Mouse (Mus musculus): ENCODE measurements around the gene Chd4. TPM values are rescaled to one million over a fixed set of nuclear protein-coding genes. Genes with fewer than 3 reads are reported as not detected.

The Chd4 gene
- polyA plus RNA-seq, 1 experiment: 99.7 TPM

- H3ac ChIP-seq (ENCODE audit: control insufficient read depth, insufficient read length, low read depth): no peak overlapping the region
- H3K36me3 ChIP-seq (ENCODE audit: control insufficient read depth, insufficient read depth): peaks cover 79% of the 10 kb centered on the region
- TF ChIP-seq USF1 (IDR thresholded peaks at IDR 0.05; ENCODE audit: low read depth) (no peak), FOSL1 (IDR thresholded peaks at IDR 0.05; ENCODE audit: insufficient read depth, low read length, poor library complexity, severe bottlenecking) (no peak), MAX (IDR thresholded peaks at IDR 0.05) (no peak), CTCF (IDR thresholded peaks at IDR 0.05; ENCODE audit: control insufficient read depth, insufficient read depth, insufficient read length) (no peak), MYOD1 (IDR thresholded peaks at IDR 0.05; ENCODE audit: control insufficient read depth, insufficient read length, low read depth) (no peak), MYOG (IDR thresholded peaks at IDR 0.05; ENCODE audit: control insufficient read depth, extremely low read depth, insufficient read length) (no peak), CEBPB (IDR thresholded peaks at IDR 0.05; ENCODE audit: low read depth) (no peak)
- peaks cover 74% of the 10 kb centered on the region for H3K79me2 ChIP-seq (ENCODE audit: control insufficient read depth, insufficient read depth)
- H3K27me3 ChIP-seq (ENCODE audit: control insufficient read depth, insufficient read depth, insufficient read length): no peaks in the 10 kb centered on the region
- H3K4me3 ChIP-seq (ENCODE audit: insufficient read depth, poor library complexity, severe bottlenecking): no peak overlapping the region
- peaks cover 40% of the 10 kb centered on the region for H3K79me3 ChIP-seq (ENCODE audit: low read depth)
Observed at GRCm38 (mm10) chr6:125137002-125137671, 41.4 kb downstream of the Chd4 start.

GRCm38 (mm10) chr6:125139747-125140146, 44.0 kb downstream of the Chd4 start:
- no peak overlapping the region for H3ac ChIP-seq (ENCODE audit: control insufficient read depth, insufficient read length, low read depth)
- no peak for TF ChIP-seq USF1 (IDR thresholded peaks at IDR 0.05; ENCODE audit: low read depth)
- TF ChIP-seq CTCF (IDR thresholded peaks at IDR 0.05; ENCODE audit: control insufficient read depth, insufficient read depth, insufficient read length): no peak
- no peak for TF ChIP-seq MAX (IDR thresholded peaks at IDR 0.05)
- TF ChIP-seq FOSL1 (IDR thresholded peaks at IDR 0.05; ENCODE audit: insufficient read depth, low read length, poor library complexity, severe bottlenecking): no peak
- TF ChIP-seq CEBPB (IDR thresholded peaks at IDR 0.05; ENCODE audit: low read depth): no peak
- no peak for TF ChIP-seq MYOD1 (IDR thresholded peaks at IDR 0.05; ENCODE audit: control insufficient read depth, insufficient read length, low read depth)
- no peak for TF ChIP-seq MYOG (IDR thresholded peaks at IDR 0.05; ENCODE audit: control insufficient read depth, extremely low read depth, insufficient read length)
- H3K4me3 ChIP-seq (ENCODE audit: insufficient read depth, poor library complexity, severe bottlenecking): no peak overlapping the region
- H3K79me2 ChIP-seq (ENCODE audit: control insufficient read depth, insufficient read depth): peaks cover 48% of the 10 kb centered on the region
- H3K36me3 ChIP-seq (ENCODE audit: control insufficient read depth, insufficient read depth): peaks cover 80% of the 10 kb centered on the region
- no peaks in the 10 kb centered on the region for H3K27me3 ChIP-seq (ENCODE audit: control insufficient read depth, insufficient read depth, insufficient read length)
- peaks cover 17% of the 10 kb centered on the region for H3K79me3 ChIP-seq (ENCODE audit: low read depth)

- Histone ChIP-seq H3K79me3 (ENCODE audit: low read depth) (peaks cover 8% of the 10 kb centered on the region), H3K4me3 (ENCODE audit: insufficient read depth, poor library complexity, severe bottlenecking) (no peak overlapping the region), H3K79me2 (ENCODE audit: control insufficient read depth, insufficient read depth) (peaks cover 43% of the 10 kb centered on the region), H3K36me3 (ENCODE audit: control insufficient read depth, insufficient read depth) (peaks cover 56% of the 10 kb centered on the region), H3K27me3 (ENCODE audit: control insufficient read depth, insufficient read depth, insufficient read length) (no peaks in the 10 kb centered on the region), H3ac (ENCODE audit: control insufficient read depth, insufficient read length, low read depth) (no peak overlapping the region)
- no peak for TF ChIP-seq CTCF (IDR thresholded peaks at IDR 0.05; ENCODE audit: control insufficient read depth, insufficient read depth, insufficient read length)
- no peak for TF ChIP-seq FOSL1 (IDR thresholded peaks at IDR 0.05; ENCODE audit: insufficient read depth, low read length, poor library complexity, severe bottlenecking)
- TF ChIP-seq MYOG (IDR thresholded peaks at IDR 0.05; ENCODE audit: control insufficient read depth, extremely low read depth, insufficient read length): no peak
- TF ChIP-seq USF1 (IDR thresholded peaks at IDR 0.05; ENCODE audit: low read depth): no peak
- TF ChIP-seq MYOD1 (IDR thresholded peaks at IDR 0.05; ENCODE audit: control insufficient read depth, insufficient read length, low read depth): no peak
- TF ChIP-seq CEBPB (IDR thresholded peaks at IDR 0.05; ENCODE audit: low read depth): no peak
- TF ChIP-seq MAX (IDR thresholded peaks at IDR 0.05): no peak
Observed at GRCm38 (mm10) chr6:125142436-125142835, 46.7 kb downstream of the Chd4 start.

- H3K79me3 ChIP-seq (ENCODE audit: low read depth): peaks cover 10% of the 10 kb centered on the region
Observed at GRCm38 (mm10) chr6:125143128-125143527, 47.3 kb downstream of the Chd4 start.

GRCm38 (mm10) chr6:125143904-125144303, 48.1 kb downstream of the Chd4 start:
- Histone ChIP-seq H3K79me3 (ENCODE audit: low read depth) (peaks cover 10% of the 10 kb centered on the region), H3ac (ENCODE audit: control insufficient read depth, insufficient read length, low read depth) (no peak overlapping the region), H3K79me2 (ENCODE audit: control insufficient read depth, insufficient read depth) (peaks cover 43% of the 10 kb centered on the region), H3K27me3 (ENCODE audit: control insufficient read depth, insufficient read depth, insufficient read length) (no peaks in the 10 kb centered on the region), H3K36me3 (ENCODE audit: control insufficient read depth, insufficient read depth) (peaks cover 46% of the 10 kb centered on the region), H3K4me3 (ENCODE audit: insufficient read depth, poor library complexity, severe bottlenecking) (no peak overlapping the region)
- TF ChIP-seq MYOG (IDR thresholded peaks at IDR 0.05; ENCODE audit: control insufficient read depth, extremely low read depth, insufficient read length) (no peak), CTCF (IDR thresholded peaks at IDR 0.05; ENCODE audit: control insufficient read depth, insufficient read depth, insufficient read length) (no peak), MAX (IDR thresholded peaks at IDR 0.05) (no peak), MYOD1 (IDR thresholded peaks at IDR 0.05; ENCODE audit: control insufficient read depth, insufficient read length, low read depth) (no peak), FOSL1 (IDR thresholded peaks at IDR 0.05; ENCODE audit: insufficient read depth, low read length, poor library complexity, severe bottlenecking) (no peak), USF1 (IDR thresholded peaks at IDR 0.05; ENCODE audit: low read depth) (no peak), CEBPB (IDR thresholded peaks at IDR 0.05; ENCODE audit: low read depth) (no peak)

More at GRCm38 (mm10) chr6:125143128-125143527, 47.3 kb downstream of the Chd4 start:
- TF ChIP-seq MYOD1 (IDR thresholded peaks at IDR 0.05; ENCODE audit: control insufficient read depth, insufficient read length, low read depth) (no peak), FOSL1 (IDR thresholded peaks at IDR 0.05; ENCODE audit: insufficient read depth, low read length, poor library complexity, severe bottlenecking) (no peak), CEBPB (IDR thresholded peaks at IDR 0.05; ENCODE audit: low read depth) (no peak), CTCF (IDR thresholded peaks at IDR 0.05; ENCODE audit: control insufficient read depth, insufficient read depth, insufficient read length) (no peak), MYOG (IDR thresholded peaks at IDR 0.05; ENCODE audit: control insufficient read depth, extremely low read depth, insufficient read length) (no peak), USF1 (IDR thresholded peaks at IDR 0.05; ENCODE audit: low read depth) (no peak), MAX (IDR thresholded peaks at IDR 0.05) (no peak)
- H3K36me3 ChIP-seq (ENCODE audit: control insufficient read depth, insufficient read depth): peaks cover 52% of the 10 kb centered on the region
- no peak overlapping the region for H3K4me3 ChIP-seq (ENCODE audit: insufficient read depth, poor library complexity, severe bottlenecking)
- peaks cover 45% of the 10 kb centered on the region for H3K79me2 ChIP-seq (ENCODE audit: control insufficient read depth, insufficient read depth)
- no peaks in the 10 kb centered on the region for H3K27me3 ChIP-seq (ENCODE audit: control insufficient read depth, insufficient read depth, insufficient read length)
- H3ac ChIP-seq (ENCODE audit: control insufficient read depth, insufficient read length, low read depth): no peak overlapping the region

All from C2C12 (cell line).